Mouse (Mus musculus) 416B (cell line): ENCODE measurements around the gene Tfap4.
A peak's percentile ranks its signal among the peaks of the same experiment; 100 is the strongest.

Experiments used
- DNase-seq: peaks from one replicate; pipeline ENCODE4 v3.0.0; 2011; ENCODE audit warnings: low read depth

The Tfap4 gene

DNA sequence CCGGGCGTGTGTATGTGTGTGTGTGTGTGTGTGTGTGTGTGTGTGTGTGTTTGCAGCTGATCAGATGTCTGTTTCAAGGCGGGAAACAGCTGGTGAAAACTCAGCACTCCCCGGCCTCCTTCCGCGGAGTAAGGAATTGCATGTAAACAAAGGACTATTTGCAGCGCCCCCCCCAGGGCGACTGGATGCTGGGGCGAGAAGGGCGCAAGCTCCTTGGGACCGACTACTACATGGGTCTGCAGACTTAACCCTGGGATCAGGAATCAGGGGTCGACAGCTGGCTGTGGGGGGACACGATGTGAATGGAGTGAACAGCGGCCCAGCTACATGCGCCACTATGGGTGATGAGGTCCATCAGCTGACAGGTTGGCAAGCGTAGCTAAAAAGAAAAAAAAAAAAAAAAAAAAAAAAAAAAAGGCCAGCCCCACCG lies at the start of gene Tfap4:
Gene Tfap4, minus strand, starts transcription at position 140 of the 430 bp plus-strand sequence.
- peak; percentile 98 for DNase-seq

DNA sequence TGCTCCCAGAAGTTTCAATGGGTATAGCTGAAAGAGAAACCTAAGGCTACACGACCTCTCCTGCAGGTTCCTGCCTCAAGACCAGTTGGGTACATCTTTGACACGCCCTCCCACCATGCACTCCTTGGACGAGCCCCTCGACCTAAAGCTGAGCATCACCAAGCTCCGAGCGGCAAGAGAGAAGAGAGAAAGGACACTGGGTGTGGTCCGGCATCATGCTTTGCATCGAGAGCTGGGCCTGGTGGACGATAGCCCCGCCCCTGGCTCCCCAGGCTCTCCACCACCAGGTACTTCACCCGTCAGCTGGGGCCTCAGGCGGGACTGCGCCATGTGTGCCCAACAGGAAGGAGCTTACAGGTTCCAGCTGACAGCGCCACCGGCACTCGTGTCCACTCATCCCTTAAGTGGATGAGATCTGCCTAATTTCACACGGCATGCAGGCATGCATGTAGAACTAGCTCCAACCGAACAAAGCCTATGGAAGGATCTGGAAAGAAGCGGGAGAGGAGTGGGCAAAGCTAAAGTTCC lies 48.9 kb upstream of the Tfap4 start:
- DNase-seq: no peak

DNA sequence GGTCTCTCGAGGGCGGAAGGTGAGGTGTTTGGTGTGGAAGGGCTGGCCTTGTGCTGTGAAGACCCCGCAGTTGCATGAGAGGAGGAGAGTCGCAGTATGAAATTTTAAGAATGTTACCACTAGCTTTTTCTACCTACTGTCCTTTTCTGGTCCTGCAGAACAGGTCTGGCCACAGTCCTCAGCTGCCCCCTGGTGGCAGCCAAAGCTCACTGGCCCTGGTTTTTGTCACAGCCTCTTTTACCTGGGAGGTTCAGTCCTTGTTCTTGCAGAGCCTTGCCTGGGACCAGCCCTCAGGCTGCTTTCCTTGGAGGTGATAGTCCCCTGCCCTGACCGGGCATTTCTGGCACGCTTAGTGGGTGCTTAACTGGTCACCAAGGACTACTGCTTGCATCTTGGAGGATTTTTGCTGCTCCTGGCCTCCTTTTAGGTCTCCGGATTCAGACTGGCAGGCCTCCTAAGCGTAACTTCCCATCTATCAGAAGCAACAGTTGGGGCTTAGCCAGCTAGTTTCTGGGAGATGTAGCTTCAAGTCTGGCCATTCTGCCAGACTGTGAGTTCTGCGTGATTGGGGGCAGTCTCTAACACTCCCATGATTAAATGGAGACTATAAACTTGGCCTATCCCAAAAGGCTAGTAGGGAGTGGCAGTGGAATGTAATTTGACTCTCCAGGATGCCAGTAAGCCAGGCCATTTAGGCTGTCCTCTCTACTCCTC lies 48.3 kb upstream of the Tfap4 start:
- DNase-seq: peak; percentile 85

DNA sequence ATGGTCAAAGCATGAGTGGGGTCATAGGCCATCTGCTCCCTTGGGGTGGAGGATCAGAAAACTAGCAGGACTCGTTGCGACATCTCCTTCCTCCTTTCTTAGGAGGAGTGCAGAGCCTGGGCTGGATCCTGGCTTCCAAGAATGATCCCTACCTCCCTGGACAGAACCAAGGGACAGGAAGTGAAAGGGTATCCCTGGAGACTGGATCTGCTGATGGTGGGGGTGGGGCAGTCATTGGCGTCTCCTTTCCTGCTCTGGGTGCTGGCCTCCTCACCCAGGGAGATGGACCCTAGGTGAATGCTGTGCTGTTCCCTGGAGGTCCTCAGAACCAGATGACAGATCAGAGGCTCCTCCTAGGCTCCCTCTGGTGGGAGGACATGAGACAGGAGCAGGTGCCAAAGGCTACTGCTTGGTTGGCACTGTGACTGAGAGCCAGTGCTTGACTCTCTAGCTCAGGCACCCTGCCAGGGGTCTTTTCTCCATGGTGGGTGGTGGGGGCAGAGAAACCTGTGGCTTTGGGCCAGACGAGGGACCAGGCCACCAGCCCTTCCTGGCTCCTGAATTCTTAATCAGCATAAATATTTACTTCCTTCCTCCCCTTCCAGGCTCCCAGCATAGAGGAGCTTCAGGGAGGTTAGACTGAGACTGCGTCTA lies 46.9 kb upstream of the Tfap4 start:
- peak; percentile 61 for DNase-seq

DNA sequence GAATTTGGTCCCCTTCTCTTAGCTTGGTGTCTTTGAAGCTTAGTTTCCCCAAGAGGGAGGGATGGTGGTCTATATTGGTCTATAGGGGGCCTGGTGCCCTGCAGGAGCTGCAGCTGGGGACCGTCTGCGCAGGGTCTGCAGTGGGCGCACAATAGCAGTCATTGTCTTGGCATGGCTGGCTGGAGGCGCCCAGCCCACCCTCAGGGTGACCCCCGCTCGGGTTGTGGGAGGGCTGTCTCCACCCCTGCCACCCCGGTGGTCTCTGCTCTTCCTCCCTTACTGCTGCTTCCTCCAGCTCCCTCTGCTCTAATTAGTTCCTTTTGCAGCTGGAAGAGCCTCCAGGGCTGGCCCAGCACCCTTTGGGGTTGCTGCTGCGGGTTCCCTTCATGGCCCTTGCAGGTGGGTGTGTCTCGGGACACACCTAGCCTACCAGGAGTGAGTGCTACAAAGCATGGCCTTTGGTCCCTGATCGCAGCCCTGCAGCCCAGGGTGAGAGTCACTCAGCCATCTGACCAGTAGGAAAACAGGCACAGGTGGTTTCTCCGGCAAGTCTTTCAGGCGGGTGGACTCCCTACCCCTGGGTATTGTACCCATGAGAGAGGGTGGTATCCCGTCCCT lies 46.0 kb upstream of the Tfap4 start:
- DNase-seq: no peak

DNA sequence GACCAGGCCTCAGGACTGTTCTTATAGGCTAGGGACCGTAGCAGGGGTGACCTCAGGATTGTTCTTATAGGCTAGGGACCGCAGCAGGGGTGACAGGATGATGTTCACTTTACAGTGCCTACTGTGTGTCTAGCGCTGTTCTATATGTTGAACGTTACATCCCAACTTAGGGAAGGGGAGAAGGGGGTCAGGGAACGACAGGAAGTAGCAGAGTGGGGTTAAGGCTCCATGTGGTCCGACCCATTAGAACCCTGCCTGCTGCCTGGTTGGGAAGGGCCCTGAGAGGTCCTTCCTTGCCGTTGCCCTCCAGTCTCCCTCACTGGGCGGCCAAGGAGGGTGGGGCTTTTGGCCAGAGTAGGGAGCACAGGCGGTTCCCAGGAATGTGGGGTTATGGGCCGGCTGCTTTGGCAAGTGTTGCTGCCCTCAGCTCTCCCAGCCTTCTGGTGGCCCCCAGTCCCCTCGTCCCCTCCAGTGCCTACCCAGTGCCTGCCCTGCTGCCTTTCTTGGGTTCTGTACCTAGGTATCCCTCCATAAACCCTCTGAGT lies 44.7 kb upstream of the Tfap4 start:
- DNase-seq: no peak

DNA sequence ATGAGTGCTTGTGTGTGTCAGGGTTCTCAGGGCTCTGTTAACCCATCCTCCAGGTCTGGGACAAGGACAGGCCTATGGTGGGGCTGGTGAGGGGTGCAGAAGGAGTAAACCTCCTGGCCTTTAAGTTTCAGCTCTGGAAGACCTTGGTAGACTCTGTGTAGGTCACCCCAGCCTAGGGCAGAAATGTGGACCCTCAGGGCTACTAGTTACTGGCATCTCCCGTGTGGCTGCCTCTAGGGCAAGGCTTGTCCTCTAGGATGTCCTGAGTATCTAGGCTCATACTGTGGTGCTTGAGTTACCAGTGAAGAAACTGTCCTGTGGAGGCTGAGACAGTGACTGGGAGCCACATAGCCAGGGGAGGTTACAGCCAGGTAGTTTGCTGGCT lies 43.8 kb upstream of the Tfap4 start:
- DNase-seq: no peak

DNA sequence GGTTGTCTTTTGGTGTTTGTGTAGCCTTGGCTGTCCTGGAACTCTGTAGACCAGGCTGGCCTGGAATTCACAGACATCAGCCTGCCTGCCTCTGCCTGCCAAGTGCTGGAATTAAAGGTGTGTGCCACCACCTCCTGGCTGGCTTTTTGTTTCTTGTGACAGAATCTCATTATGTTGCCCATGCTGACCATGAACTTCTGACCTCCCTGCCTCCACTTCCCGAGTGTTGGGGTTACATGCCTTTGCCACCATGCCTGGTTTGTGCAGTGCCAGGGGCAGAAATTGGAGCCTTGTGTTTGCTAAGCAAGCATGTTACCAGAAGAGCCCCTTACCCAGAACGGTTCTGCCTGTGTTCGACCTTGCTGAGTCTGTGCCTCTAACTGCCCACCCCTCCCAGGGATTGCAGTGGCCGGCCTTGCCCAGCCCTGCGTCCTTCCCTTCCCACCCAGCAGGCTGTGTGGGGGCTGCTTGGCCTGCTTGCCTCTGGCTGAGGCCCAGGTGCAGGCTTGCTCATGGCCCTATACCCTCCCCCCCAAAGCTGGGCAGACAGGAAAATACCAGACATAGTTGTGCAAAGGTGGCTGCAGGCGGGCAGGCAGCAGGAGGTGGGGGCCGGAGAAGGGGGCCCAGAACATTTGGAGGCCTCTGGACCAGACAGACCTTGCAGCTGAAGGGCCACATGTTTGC lies 43.3 kb upstream of the Tfap4 start:
- no peak for DNase-seq

DNA sequence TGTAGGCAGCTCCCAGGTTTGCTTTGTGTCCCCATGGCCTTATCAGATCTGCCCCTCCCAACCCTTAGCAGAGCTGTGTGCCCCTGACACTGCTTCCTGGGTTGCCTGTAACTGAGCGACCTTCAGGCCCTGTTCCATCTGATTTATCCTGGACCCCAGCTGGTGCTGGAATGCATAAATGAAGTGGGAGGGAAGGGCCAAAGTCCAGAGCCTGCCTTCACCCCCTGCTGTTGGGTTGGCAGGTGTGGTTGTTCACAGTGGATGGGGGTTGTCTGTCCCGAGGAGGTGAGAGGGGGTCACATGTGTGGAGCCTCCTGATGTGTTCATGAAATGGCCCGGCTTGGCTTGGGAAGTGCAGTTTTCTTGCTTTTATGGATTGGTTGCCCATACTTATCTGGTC lies 42.5 kb upstream of the Tfap4 start:
- no peak for DNase-seq

DNA sequence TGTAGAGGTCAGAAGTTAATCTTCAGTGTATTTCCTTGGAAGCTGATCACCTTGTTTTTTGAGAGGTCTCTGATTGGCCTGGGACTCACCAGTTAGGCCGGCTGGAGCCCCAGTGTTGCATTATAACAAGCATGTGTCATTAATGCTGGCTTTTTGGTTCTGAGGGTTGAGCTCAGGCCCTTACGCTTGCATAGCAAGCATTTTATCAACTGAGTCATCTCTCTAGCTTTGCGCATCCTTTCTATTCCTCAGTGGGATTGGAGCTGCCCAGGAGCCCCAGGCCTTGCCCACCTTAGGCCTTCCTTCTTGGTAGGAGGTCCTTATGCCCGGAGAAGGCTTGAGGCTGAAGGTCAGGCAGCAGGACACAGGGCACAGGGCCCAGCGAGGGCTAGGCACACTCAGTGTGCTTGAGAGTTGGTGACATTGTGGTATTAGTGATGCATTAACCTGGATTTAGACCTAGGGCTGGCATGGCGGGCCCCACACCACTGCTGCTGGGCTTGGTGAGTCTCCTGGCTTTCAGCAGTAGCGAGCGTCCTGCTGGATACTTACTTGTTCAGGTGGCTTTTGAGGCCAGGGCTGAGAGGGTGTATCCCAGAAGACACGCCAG lies 41.2 kb upstream of the Tfap4 start:
- DNase-seq: no peak

DNA sequence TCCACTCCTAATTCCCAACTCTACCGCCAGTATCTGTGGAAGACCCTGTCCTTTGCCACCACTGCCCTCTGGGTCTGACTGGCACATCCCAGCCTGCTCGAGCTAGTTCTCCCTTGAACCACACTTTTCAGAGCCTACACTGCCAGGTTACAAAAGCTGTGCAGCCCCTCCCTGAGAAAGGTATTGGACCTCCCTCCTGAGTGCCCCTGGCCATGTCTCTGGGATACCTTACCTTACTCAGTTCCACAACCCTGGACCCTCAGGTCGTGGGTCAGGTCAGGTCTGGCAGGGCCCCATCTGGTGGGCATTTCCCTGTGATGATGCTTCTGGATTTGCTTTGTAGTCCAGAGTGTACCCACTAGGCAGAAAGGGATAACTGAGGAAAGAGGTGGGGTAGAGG lies 40.0 kb upstream of the Tfap4 start:
- no peak for DNase-seq

DNA sequence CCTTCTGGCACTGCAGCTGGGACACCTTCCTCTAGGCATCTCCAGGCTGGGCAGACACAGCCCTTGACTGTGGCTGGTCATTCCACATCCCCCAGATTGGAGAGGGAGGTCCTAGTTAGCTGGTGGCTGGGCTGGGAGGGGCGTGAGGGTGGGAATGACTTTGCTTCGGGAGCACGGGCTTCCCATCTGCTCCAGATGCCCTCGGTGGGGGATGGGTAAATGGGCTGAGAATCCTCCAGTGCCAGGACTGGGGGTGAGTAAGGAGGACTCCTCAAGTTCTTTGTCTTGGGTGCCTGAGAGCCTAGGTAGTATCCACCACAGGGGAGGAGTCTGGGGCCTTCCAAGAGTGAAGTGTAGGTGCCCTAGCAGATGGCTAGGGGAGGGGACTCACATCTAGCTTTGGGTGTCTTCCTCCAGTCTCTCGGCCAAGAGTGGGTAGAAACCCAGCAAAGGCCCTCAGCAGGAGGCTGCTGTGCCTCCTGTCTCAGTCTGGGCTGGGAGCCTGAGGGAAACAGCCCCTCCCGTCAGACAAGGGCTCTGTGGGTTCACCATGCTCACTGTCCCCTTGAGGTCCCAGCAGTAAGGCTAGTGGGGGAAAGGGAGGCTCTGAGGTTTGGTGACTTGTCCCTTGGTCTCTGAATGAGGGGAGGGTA lies 39.4 kb upstream of the Tfap4 start:
- DNase-seq: no peak

DNA sequence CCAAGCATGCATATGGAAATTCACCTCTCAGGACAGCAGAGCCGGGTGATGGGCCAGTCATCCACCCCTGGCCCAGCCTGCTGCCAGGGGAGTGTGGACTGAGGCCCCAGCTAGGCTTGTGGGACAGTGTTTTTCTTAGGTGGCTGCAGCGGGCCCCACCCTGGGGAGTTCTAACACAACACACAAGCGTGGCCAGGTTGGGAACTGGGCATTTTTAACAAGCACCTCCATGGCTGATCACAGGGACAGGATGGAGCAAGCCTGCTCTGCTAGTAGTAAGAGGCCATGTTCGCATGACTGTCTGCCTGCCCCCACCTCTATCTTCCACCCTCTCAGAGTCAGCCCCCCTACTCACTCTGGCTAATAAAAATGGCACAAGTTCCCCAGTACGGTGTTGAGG lies 38.4 kb upstream of the Tfap4 start:
- no peak for DNase-seq

DNA sequence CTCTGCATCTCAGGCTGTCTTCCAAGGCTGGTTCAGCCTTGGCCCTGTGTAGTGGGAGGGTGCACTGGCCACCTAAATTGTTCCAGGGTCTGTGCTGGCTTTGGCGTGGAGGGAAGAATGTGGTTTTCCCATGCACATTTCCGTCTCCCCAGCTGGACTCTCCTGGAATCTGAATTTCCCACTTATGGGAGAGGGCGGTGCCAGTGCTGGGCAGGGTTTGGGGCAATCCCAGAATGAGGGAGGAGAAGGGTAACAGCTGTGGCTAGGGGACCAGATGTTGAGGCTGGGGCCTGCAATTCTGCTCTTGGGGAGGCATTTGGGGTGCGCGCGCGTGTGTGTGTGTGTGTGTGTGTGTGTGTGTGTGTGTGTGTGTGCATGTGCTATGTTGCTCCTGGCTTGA lies 37.6 kb upstream of the Tfap4 start:
- no peak for DNase-seq

DNA sequence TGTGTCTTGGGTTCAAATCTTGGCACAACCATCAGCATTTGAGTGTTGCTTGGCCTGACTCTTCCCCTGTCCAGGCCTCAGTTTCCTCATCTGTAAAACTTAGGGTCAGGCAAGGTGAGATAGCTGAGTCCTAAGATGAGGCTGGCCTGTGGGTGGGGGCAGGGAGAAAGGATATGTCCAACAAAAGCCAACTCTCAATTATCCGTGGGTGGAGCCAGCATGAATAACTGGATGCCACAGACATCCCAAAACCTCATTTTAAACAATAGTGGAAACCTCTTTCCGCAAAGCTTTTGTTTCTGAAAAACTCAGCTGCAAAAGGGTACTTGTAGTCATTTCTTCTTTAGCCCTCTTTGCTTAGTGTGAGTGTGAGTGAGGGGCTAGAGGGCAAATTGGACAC lies 37.2 kb upstream of the Tfap4 start:
- DNase-seq: no peak

DNA sequence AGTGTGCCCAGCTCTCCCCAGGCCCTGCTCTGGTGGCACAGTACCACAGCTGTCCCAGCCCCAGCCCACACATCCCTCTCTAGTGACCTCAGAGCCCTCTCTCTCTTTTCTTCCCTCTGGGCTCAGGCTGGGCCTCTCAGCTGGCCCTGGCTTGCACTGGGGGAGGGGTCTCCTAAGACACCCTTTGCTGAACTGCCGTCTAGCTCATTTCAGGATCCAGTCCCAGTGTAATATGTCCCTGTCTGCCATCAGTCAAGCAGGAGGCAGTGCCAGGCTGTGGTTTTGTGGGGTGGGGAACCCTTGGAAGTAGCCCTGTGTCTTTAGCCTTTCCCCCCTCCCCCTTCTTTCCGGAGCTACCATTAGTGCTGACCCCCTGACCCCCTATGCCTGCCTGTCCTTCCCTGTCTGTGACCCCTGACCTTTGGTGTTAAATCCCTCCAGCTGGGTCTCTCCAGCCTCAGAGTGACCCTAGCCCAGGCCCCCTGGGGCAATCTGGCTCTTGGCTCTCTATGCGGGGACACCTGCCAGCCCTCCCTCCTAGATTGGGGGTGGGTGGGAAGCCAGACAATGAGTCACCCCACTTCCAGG lies 36.6 kb upstream of the Tfap4 start:
- no peak for DNase-seq

DNA sequence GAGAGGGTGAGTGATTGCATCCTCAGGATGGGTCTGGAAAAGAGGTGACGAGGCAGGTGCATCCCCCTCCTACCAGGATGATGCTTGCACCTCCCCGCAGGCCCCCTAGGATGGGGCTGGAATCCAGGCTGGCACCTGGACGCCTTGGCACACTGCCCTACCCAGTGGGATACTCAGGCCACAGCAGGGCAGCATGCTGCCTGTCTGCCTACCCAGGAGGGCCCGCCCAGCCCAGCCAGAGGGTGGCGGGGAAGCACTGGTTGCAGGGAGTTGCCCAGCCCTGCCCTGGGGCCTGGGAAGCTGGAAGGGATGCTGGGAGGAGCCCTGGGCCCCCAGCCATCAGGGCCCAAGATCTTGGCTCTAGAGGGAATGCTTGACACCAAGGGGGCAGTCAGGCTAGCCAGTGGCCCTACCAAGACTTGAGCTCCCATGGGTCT lies 35.9 kb upstream of the Tfap4 start:
- peak; percentile 21 for DNase-seq

DNA sequence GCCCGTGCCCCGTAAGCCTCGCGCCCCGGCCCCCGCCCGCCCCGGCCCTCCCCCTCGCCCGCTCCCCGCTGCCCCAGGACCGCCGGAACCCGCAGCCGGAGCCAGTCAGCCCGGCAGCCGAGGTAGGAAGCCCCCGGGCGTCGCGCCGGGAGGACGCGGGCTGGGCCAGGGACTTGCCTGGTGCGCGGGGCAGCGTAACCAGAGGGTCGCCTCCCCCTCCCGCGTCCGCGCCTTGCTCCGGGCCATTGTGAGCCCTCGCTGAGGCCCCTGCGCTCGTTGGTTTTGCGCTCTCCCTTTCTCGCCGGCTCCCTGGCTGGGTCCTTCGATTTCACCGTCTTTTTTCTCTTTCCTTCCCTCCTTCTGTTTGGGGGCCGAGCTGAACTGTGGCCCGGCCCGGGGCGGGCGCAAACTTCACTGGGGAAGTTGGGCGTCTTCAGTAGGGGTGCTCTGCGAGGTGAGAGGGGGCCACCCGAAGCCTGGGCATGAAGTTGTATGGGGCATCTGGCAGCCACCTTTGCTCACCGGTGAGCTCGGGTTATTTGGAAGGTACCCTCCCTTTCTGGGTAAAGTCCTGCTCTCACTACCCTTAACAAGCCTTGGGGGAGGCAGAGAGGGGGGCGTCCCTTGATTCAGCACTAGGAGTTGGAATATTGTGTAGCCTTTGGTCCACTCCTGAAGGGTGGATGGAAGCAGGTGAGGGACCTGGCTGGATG lies 35.3 kb upstream of the Tfap4 start:
- DNase-seq: no peak

DNA sequence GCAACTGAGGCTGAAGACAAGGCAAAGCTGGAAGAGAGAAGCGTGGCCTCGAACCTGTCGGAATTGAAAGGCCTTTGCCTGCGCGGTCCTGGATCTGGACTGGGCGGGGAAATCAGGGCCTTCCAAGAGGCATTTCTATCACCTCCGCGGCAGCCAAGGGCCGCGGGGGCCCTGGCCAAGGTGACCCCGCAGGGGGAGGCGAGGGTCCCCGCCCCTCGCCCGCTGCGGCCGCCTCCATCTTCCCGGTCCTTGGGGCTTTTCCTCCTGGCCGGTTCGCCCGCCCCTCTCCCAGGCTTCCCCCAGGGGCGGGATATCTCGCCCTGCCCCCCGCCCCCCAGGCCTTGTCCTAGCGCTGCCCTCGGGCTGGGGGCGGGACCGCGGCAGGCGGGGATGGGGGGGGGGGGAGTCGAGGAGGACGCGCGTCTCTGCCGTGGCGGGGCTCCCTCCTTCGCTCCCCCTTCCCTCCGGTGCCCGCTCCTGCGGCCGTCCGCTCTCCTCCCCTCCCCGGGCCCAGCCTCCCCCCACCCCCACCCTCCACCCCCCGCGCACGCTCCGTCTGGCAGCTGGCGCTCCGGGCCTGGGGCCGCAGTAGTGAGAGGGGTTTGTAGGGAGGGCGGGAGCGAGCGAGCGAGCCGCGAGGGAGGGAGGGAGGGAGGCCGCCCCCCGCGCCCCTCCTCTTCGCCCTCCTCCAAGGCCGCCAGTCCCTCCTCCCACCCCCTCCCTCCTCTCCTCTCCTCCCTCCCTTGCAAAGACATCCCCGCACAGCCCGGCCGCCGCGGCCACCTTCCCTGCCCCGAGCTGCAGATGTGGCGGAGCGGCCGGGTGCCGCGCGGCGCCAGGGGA lies 34.5 kb upstream of the Tfap4 start, which contains the start of gene Glis2:
Gene Glis2, plus strand, starts transcription at position 743 of the 843 bp plus-strand sequence.
- DNase-seq: peak; percentile 81
